Mouse (Mus musculus) left cerebral cortex, adult 18-20 months (tissue): ENCODE data around the gene Kncn. TPM values are rescaled to one million over a fixed set of nuclear protein-coding genes. Genes with fewer than 3 reads are reported as not detected.

ENCODE experiments used
- DNase-seq, 2 experiments: peaks; one replicate each; pipeline ENCODE4 v3.0.0; 2021 to 2022; ENCODE audit warnings: low spot score in 2 of 2, mixed read lengths in 1 of 2
- long read RNA-seq, 2 experiments: library from polyadenylated mRNA; stranded (forward); transcript quantifications; one replicate each; pipeline ENCODE4 v2.0.0; 2021
- total RNA-seq, 2 experiments: library from RNA; stranded (reverse); gene quantifications; 2 replicates each; pipeline ENCODE4 v1.2.3; 2021

Kncn gene
- under 1 TPM; 0.28 to 0.30 TPM for total RNA-seq
- long read RNA-seq, experiment 1, partial matches to known transcripts = 0 of 1 reads
- long read RNA-seq, experiment 1, other reads (novel, unspliced or antisense) = 0 of 1 reads
- long read RNA-seq, experiment 2 = 0 reads

DNA sequence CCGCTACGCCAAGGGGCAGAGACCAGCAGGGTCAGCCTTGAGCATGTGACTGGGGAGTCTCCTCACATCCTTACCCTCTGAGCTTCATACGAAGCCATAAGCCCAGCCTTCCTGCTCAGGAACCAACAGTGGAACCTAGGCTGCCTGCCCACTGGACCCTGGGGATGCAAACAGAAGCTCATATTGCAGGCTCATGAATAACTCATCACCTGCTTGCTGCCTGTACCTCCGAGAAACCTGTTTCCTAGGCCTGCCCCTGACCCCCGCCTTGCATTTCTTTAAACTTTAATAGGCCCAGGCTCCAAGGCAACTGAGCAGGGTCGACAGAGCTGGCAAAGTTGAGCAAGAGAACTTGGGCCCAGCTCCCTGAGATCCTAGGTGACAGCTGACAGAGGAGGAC is at the start of gene Kncn:
Kncn (plus strand) TSS at position 379 of the 400 bp plus-strand sequence.
- no peak for DNase-seq

DNA sequence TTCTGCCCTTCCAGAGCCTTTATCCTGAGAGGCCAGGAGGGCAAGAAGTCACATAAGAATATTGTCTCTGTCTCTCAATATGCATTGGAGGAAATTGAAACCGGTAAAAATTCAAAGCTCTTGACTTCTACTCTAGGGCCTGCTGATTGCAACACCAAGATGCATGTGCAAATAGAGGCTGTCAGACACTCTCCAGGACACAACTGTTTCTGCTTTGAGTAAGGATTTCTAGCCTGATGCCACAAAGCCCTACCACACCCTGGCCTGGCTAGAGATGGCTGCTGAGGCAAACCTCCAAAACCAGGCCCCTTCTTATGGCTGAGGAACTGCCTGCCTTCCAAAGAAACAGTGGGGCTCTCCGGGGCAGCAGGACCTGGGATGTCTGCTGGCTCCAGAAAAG is 48.6 kb upstream of the Kncn start:
- DNase-seq = no peak

DNA sequence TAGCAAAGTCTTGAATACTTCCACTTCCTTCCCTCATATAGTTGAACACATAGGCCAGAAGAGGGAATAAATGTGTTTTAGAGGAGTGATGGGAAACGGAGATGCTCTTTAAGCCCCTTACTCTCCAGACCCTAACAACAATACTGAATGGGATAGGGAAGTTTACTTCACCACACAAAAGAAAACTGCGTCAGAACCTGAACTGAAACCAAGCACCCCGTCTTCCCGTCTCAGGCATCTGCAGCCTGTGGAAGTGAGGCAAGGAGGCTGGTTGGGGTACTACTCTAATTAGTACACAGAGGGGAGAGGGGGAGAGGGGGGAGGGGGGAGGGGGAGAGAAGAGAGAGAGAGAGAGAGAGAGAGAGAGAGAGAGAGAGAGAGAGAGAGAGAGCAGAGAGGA is 46.0 kb upstream of the Kncn start:
- DNase-seq = no peak

DNA sequence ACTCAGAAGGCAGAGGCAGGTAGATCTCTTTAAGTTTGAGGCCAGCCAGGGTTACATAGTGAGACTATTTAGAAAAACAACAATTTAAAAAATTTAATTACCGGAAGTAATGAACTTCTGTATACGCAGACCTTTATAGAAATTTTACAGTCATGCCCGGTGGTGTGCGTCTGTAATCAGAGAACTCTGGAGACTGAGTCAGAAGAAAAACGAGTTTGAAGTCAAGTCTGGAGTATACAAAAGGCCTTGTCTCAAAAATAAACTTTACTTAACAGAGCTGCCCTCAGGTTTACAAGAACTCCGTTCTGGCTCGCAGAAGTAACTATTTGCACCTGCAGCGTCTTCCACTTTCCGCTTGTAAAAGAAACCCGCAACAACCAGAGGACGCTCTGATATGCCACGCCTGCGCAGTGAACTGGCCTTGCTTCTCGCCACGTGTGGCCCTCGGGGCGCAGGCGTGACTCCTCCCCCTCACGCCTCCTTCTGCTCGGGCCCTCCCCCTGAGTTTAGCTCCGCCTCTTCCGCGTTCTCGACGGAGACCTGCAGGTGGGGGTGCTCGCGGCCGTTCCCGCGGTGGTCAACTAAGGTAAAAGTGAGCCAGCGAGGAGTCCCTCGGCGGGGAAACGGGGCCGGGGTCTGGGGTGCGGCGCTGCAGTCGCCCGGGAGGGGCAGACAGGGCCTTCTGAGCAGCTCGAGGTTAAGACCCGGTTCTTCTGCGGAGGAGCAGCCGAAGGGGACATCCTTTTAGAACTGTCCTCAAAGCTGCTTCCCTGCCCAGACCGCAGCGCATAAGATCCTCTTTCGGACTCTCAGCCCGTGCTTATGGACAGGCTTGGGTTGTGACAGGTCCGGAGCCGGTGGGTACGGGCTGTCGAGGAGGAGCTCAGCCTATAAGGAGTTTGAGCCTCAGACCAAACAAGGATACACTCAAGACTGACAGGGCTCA is 45.2 kb upstream of the Kncn start, which contains the start of gene Mknk1:
Mknk1 (plus strand) TSS at position 503 of the 946 bp plus-strand sequence.
- DNase-seq = peak; percentile 87 to 91

DNA sequence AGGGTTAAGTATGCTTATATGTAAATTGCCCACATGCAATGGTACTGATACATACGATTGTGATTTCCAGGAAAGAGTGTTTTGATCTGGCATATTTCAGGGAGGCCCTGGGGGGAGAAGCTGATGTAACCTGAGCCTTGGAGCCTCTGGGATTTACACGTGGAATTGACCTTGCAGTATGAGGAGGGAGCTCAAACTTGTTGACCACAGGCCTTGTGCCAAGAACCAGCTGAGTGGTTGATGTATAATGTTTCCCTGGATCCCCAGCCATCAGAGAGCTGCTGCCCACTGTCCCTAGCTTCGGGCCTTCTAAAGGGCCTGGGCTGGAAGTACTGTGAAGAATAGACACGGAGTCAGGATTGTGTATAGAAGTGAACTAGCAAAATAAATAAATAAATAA is 44.2 kb upstream of the Kncn start:
- no peak for DNase-seq

DNA sequence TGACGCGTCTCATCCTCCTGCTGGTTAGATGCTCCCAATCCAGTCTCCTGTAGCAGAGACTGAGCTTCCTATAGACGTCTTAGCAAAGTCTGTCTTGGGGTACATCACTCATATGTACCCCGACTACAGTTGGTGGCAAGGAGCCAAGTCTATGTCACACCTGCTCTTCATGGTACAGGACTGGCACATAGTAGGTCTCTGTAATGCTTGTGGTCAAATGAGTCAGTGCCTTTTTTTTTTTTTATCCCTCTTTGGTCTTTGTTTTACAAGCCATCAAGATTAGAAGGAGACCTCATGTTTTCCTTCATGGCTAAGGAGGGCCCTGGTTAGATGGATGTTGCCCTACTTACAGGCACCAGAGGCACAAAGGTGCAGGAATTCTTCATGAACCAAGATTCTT is 43.4 kb upstream of the Kncn start:
- no peak for DNase-seq

DNA sequence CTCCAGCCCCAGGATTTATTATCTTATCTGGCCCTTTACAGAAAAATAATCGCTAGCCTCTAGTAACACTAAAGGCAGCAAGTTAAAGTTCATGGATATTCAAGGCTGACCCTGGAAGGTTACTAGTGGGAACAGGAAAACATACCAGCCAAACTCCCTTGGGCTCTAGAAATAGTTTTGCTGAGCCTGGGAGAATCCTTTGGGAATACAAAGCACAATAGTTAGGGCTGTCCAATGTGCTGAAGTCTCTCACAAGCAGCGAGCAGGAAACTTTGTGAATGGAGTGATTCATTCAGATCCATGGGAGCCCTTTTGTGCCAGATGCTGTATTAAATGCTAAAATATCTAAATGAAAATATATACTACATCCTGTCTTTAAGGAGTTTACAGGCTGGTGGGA is 37.5 kb upstream of the Kncn start:
- DNase-seq = no peak

DNA sequence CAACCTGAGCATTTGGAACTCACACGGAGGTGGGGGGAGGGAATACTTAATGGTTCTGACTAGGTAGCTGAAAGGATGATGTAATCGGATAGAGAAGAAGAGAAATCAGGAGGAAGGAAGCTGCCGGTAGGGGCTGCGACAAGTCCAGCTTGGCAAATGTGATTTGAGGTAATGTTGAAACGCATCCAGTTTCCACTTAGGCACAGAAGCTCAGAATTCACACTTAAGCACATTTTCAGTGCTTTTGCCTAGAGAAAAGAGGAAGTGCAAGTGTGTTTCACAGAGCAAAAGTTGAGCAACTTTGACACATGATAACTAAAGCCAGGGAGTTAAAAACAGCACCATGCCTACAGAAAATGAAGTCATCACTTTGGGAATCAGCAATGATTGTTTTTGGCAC is 36.8 kb upstream of the Kncn start:
- no peak for DNase-seq

DNA sequence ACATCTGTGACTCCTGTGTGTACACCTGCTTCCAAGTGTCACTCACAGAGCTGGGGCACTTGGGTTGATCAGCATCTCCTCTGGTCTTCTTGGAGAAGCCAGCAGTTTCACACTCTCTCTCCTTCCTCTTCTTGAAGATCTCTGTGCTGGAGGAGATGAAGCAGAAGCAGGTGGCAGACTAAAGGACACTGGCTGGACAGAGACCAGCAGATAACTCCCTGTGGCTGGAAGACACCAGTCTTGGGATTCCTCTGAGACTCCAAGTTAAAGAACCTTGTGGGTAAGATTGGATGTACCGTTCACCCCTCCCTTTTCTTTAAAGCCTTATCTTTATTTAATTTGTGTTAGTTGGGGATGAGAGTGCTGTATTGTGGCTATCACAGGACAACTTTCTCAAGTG is 36.1 kb upstream of the Kncn start:
- no peak for DNase-seq

DNA sequence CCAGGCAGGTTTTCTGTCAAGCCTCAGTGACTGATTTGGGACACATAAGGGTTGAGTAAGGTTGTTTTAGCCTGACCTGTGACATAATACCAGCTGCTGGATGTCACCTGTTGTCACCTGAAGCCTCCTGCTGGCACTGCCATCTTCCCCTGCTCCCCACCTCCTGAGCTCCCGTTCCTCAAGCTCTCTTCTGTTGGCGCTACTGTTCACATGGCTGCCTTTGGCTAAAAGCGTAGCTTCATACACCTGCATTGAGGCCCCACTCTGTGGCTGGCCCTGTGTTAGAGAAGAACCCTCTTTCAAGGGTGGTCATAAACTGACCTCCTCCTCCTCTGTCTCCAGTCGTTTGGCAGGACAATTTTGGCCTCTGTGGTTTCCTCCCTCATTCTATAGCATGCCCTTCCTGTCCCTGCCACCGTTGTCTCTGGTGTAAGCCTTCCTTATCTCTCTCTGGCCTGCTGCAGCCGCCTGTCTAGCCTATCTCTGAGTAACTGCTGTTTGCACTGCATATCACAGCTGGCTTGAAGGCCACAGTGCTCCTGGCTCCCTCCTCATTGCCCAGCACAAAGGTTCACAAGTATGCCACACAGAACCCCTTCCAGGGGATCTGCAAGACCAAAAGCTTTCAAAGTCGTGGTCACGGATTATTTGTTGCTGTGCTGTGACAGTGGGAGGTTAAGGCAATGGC is 35.1 kb upstream of the Kncn start:
- no peak for DNase-seq

DNA sequence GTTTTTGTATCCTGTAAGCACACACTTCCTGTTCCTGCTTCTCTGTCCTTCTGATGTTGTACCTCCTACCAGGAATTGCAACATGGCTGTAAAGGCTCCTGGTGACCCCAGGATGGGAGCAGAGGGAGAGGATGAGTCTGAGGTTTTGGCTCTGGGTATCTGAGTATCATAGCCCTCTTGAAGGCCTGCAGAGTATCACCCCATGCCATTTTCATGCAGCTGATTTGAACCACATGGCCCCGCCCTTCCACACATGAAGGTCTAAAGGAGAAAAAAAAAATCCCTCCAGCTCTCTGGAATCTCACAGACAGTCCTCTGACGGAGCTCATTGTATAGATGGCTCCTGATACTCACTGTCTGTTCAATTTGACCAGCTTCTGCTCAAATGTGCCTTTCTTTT is 34.1 kb upstream of the Kncn start:
- DNase-seq = no peak

DNA sequence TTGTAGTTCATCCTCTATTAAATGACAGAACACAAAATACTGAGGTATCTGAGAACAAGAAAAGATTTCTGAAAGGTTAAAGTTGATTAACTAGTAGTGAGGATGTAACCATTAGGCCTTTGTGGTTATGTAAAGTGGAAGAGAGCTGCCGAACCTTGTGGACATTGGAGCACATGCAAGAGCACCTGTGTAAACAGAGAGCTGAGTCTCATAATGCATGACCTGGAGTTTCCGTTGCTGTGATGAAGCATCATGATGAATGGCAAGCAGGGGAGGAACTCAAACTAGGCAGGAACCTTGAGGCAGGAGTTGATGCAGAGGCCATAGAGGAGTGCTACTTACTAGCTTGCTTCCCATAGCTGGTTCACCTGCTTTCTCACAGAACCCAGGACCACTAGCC is 33.6 kb upstream of the Kncn start:
- no peak for DNase-seq

DNA sequence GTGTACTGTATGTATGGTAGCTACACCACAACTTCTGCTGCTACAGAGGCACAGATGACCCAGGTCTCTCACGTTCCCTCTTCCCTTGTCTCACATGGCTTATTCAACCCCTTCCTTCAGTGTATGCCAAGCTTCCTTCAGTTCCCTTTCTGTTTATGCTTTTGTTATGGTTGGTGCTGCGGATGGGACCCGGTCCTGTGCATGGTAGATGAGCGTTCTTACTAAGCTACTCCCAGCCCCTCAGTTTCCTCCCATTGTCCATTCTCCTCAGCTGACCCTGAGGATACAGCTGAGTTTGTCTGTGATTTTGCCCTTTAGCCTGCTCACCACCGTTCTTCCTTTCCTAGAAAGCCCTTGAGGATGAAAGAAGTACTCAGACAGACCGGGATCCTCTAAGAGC is 32.6 kb upstream of the Kncn start:
- no peak for DNase-seq

DNA sequence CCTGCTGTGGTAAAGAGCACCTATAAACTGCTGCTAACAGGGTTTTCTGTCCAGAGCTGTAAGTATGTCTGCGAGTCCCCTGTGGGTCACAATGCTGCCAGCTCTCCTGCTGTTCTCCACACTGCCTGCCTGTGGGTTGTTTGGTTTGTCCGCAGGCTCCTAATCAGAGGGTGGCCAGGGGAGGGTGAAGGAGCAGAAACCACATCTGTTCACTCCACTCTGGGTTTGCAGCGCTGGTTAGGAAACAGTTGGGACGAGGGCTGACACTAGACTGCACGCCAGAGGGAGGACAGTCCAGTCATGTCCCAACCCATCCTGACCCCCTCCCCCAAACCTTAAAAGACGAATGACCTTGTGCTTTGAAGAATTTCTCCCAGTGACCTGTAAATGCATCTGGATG is 29.1 kb upstream of the Kncn start:
- DNase-seq = no peak

DNA sequence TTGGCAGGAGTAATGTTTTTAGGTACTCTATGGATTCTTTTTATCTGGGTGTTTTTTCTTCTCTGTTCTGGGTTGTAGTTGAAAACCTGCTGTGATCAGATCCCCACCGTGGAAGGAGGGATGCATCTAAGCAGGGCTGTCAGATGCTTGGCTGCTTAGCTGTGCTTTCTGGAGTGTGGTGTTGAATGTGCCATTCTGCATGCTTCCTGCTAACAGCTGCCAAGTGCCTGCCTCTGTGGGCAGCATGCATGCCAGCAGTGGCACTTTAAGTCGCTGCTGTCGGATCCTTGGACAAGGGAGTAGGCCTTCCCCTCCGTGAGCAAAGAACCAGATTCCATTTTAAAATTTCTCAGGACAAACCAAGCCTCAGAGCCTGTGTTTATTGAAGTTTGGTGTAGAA is 28.6 kb upstream of the Kncn start:
- DNase-seq = peak in 1 of 2 experiments; percentile 14

DNA sequence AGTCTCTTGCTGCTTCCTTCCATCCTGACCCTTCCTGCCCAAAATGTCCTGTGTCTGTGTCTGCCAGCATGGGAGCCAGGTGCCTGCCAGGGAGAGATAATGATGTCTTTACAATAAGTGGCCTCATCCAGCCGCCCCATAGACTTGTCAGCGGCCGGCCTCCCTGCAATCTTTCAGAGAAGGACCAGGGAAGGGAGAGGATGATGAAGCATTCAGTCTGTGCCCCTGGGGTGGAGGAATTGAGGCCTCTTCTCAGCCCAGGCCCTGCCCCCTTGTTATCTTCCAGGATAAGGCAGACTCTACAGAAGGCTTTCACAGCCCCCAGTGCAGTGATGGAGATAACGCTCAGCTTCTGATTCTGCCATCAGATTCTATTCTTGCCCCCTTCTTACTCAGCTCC is 27.9 kb upstream of the Kncn start:
- DNase-seq = no peak

DNA sequence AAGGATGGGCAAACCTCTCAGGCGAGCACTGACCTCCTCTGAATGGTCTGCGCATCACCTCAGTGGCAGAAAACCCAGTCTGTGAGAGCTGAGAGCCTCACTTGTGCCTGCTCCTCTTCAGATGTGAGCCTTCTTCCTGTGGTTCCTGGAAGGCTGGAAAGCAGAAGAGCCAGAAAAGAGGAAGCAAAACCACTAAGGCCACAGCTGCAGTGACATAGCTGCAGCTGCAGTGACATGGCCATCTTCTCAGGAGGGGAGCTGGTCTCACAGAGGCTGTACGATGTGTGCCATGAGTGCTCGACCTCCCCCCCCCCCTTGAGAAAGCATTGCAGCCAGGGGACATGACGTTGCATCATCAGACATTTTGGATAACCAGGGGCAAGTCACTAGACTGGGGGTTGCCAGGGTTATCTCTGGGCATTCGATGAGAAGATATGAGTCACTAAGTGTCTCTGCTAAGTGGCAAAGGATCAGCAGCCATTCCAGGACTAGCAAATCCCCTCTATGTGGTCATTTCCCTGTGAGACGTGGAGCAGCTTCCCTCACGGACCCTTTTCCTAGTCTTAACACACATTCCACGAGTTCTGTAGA is 26.8 kb upstream of the Kncn start:
- DNase-seq = no peak

DNA sequence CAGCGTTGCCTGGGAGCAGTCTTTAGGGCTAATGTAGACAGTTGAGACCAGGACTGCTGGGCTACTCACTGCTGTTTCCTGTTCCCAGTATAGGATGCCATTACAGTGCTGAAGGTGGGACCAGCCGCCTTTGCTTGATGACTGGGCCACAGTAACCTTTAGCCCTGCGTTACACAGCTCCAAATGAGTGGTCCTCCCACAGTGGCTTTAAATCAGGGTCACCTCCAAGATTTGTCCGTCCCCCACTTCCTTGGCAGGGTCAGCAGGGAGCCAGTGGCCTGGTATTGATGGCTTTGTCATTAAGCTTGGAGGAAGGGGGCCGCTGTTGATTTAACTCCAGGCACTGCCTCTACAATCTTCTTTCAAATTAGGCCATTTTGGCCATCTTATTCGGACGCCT is 20.8 kb upstream of the Kncn start:
- DNase-seq = no peak

DNA sequence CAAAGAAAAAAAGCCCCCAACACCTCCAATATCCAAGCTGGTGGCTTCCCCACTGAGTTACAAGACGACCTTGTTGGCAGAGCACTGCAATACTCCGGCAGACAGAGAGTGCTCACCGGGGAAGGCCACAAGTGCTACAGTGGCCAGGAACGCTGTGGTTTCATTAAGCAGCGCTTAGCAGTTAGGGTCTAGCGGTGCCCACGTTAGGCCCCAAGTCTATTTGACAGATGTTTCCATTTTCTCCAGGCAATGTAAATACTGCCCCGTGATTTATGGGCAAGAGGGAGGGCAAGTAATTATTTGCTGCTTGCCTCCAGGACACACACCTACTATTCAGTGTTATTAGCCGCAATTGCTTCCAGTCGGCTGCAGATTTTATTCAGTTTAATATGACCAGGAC is 20.3 kb upstream of the Kncn start:
- DNase-seq = no peak

DNA sequence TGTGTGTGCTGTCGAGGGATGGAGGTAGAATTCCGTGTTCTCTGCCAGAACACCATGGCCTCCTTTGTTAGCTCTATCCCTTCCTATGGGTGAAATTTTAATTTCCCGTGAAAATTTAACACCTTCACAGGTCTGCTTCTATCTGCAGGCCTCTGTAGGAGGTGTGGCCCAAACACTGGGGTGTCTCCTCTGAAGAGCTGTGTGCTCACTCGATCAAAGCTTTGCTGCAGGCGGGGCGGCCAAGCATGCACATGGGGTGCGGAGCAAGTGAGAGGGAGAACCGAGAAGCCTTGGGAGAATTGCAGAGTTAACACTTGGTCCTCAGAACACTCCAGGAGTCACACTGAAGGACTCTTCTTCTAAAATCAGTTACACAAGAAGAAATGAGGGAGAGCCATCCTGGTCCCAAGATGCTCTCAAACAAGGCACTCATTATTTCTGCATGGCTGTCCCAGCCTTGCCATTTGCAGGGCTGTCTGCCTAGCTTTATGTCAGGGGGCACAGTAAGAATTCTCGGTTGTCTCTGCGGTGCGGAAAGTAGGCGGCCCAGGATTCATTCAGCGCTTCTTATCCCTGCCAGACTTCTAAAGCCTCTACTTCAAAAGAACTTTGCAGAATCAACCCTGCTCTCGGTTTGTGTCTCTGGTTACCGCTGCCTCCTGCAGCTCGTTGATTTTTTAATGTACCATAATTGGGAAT is 14.5 kb upstream of the Kncn start:
- DNase-seq = no peak

DNA sequence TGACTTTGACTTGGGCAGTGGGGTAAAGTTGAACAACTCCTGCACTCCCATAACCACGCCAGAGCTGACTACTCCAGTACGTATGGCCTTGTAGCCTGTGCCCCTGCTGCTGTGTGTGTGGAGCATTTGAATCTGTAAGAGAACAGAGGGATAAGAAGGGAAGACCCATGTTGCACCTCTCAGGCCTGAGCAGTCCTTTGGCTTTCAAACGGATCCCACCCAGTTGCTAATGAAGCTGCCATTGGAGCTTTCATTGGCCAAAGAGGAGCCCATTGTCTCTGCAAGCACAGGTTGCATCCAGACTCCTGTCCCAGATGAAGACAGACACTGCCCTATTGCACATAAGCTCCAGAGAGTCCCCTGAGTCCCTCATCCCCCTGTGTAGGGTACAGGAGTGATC is 11.0 kb upstream of the Kncn start:
- DNase-seq = no peak
